Mouse (Mus musculus) small intestine, adult 2 months (tissue): ENCODE data around the gene Peg3. TPM values are rescaled to one million over a fixed set of nuclear protein-coding genes. Genes with fewer than 3 reads are reported as not detected.

Experiments used
- H3K27ac ChIP-seq: fragments of 200-500 bp; 2 replicates; pipeline ENCODE4 v1.5.1; 2012; ENCODE audit warnings: low read depth, low read length, control low read depth, inconsistent platforms; ENCODE audit not compliant: insufficient read depth
- H3K27me3 ChIP-seq: fragments of 200-500 bp; 2 replicates; pipeline ENCODE4 v1.6.1; 2012; ENCODE audit warnings: mild to moderate bottlenecking, moderate library complexity, low read length, inconsistent platforms; ENCODE audit not compliant: control insufficient read depth, insufficient read depth
- H3K36me3 ChIP-seq: fragments of 200-500 bp; 2 replicates; pipeline ENCODE4 v1.6.1; 2012; ENCODE audit warnings: mild to moderate bottlenecking, low read length, control low read depth, inconsistent platforms; ENCODE audit not compliant: control insufficient read depth, insufficient read depth
- H3K4me1 ChIP-seq: fragments of 200-500 bp; 2 replicates; pipeline ENCODE4 v1.6.1; 2012; ENCODE audit warnings: low read length, inconsistent platforms, mixed read lengths; ENCODE audit not compliant: control insufficient read depth, insufficient read depth, insufficient read length
- H3K4me3 ChIP-seq: fragments of 200-500 bp; 2 replicates; pipeline ENCODE4 v1.5.1; 2012; ENCODE audit warnings: low read depth, mild to moderate bottlenecking, control low read depth, inconsistent platforms, low read length, moderate library complexity
- CTCF ChIP-seq: fragments of 200-500 bp; IDR thresholded peaks from 2 replicates; pipeline ENCODE4 v1.5.1; 2012; ENCODE audit warnings: low read depth, mild to moderate bottlenecking, control low read depth, inconsistent platforms, low read length, moderate library complexity, mixed read lengths; ENCODE audit not compliant: insufficient replicate concordance, insufficient read length; ENCODE audit errors: extremely low read depth
- POLR2A ChIP-seq: fragments of 200-500 bp; IDR thresholded peaks from 2 replicates; pipeline ENCODE4 v1.6.1; 2012; ENCODE audit warnings: low read depth, mild to moderate bottlenecking, control low read depth, inconsistent platforms, low read length, moderate library complexity
- WGBS: fragments of 180-500 bp; shearing (Covaris S2); methylation state at CpG from one replicate; pipeline ENCODE4 v1.1.7; 2018; 5-methylcytosine and 5-hydroxymethylcytosine counted together
- polyA plus RNA-seq: library from polyadenylated mRNA; depleted of rRNA; stranded (reverse); fragments of >200 nt; gene quantifications from 2 replicates; pipeline ENCODE4 v1.2.3, GENCODE M21; 2012

The Peg3 gene
- polyA plus RNA-seq, 1 experiment, result 1.0 TPM

DNA sequence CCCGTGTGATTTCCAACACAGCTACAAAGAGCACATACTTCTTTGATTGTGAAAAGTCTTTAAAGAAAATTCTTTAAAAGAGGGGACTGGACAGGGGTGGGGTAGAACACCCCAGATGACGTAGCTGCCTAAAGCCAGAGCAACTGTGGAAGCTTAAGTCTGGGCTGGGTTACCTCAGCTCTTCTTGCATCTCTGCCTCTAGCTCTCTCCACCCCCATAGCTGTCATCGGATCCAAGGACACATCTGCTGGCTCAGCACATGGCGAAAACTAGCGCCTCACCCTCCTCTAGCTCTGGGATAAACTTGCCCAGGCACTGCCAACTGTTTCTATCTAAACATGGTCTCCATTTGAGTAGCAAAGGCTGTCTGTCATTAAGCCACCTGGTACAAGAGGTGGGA, 35.0 kb upstream of the Peg3 start:
- WGBS, result 60% methylated on average over 5 of the region's 5 CpGs
- Histone ChIP-seq H3K4me3 (no peak overlapping the region), H3K36me3 (no peaks in the 10 kb centered on the region), H3K27ac (no peak overlapping the region), H3K27me3 (no peaks in the 10 kb centered on the region), H3K4me1 (no peaks in the 10 kb centered on the region)
- TF ChIP-seq CTCF, result no peak
- TF ChIP-seq POLR2A, result no peak

DNA sequence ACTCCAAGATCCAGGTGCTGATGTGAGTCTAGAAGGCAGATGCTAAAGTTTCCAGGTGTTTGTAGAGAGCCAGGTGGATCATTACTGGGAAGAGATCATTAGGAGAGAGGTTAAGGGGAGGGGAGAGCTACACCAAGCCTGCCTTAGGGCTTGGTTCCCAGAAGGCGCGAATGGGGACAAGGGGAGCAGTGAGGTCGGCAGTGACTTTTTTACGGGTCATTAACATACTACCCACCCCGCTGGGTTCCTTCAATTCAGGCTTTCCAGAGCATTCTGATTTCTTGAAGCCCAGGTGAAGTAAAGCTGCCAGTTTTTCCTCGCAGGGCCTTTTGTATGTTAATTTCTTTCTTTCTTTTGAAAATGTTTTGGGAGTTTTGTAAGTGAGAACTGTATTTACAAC, 29.9 kb upstream of the Peg3 start:
- no peak overlapping the region for H3K4me3 ChIP-seq
- no peaks in the 10 kb centered on the region for H3K36me3 ChIP-seq
- no peak overlapping the region for H3K27ac ChIP-seq
- TF ChIP-seq POLR2A, result no peak
- no peak for TF ChIP-seq CTCF
- WGBS, result 81% methylated on average over 6 of the region's 6 CpGs
- H3K27me3 ChIP-seq, result no peaks in the 10 kb centered on the region
- H3K4me1 ChIP-seq, result no peaks in the 10 kb centered on the region

DNA sequence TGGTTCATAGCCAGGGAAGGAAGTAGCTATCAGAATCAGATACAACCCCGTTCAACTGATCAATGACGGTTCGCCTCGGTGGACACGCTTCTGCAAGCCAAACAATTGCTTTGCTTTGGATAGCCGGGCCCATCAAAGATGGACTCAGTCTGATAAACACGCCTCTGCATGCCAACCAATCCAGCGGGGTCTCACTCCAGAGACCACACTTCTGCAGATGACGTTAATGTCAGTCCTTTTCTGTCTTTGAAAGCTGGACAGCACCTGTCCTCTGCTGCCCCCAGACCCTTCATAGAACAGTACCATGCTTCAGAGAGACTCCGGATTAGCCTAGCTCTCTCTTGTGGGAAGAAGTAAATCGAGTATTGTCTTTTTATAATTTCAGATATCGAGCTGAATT, 29.5 kb upstream of the Peg3 start:
- H3K4me1 ChIP-seq, result no peaks in the 10 kb centered on the region
- no peak overlapping the region for H3K27ac ChIP-seq
- no peak overlapping the region for H3K4me3 ChIP-seq
- TF ChIP-seq POLR2A (no peak), CTCF (no peak)
- H3K27me3 ChIP-seq, result no peaks in the 10 kb centered on the region
- no peaks in the 10 kb centered on the region for H3K36me3 ChIP-seq
- WGBS, result 76% methylated on average over 12 of the region's 12 CpGs

DNA sequence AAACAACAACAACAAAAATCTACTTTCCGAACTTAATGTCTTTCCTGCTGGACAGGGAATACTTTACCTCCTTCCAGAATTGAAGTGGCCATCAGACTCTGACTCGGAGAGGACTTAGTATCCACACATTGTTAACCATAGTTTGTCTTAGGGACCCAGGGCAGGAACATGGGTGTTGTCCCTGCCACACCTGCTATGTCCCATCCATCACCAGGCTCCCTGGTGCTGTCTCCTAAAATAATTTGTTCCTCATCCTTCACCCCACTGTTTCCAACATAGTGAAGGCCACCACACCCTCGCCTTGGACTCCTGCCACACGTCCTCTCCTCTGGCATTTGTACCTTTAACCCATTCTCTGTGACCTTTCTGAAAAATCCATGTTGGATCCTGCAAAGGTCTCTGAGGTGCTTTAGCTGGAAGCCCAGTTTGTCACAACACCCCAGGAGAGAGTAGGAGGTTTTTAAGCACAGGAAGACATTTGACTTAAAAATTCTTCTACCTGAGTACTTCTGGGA, 26.6 kb upstream of the Peg3 start:
- 67% methylated on average over 4 of the region's 4 CpGs for WGBS
- no peak overlapping the region for H3K27ac ChIP-seq
- H3K4me1 ChIP-seq, result no peaks in the 10 kb centered on the region

DNA sequence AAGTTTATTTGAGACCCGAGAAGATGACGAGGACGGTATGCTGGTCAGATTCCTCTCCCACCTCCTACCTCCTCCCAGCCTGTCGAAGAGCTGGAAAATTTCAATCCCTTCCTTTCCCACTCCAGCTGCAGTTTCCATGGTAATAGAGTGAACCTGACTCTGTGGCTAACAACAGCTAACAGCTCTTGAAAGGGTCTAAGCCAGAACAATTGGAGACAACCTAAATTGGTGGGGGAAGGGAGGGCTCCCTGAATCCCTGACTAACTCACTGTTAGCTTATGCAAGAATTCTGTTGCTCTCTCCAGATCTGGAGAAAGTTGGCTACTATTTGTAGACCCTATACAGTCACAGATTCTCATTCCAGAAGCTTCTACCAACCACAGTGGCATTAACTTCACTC, 23.2 kb upstream of the Peg3 start:
- H3K4me3 ChIP-seq, result no peak overlapping the region
- no peak for TF ChIP-seq POLR2A
- no peak for TF ChIP-seq CTCF
- H3K4me1 ChIP-seq, result no peaks in the 10 kb centered on the region
- H3K27ac ChIP-seq, result no peak overlapping the region
- WGBS, result 48% methylated on average over 4 of the region's 4 CpGs
- H3K36me3 ChIP-seq, result no peaks in the 10 kb centered on the region
- H3K27me3 ChIP-seq, result no peaks in the 10 kb centered on the region

More for the DNA sequence above, 26.6 kb upstream of the Peg3 start:
- TF ChIP-seq POLR2A (no peak), CTCF (no peak)
- Histone ChIP-seq H3K27me3 (no peaks in the 10 kb centered on the region), H3K4me3 (no peak overlapping the region), H3K36me3 (no peaks in the 10 kb centered on the region)

DNA sequence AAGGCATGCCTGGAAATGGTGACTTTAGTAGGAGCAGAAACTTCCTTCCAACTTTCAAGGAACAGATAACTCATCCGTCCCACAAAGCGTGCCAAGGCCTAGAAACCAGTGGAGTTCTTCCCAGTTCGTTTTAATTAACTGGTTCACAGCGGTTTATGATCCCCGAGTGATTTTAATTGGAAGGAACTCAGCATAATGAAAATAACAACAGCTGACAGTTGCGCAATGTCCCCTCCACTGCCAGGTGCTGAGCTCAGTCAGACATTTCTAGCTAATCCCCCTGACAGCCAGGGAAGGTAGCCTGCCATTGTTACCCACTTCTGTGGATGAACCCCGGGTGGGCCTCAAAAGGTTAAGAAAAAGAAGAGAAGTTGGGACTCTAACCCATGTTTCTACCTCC, 19.0 kb upstream of the Peg3 start:
- 64% methylated on average over 7 of the region's 7 CpGs for WGBS
- Histone ChIP-seq H3K27ac (no peak overlapping the region), H3K4me1 (no peaks in the 10 kb centered on the region), H3K36me3 (no peaks in the 10 kb centered on the region), H3K4me3 (no peak overlapping the region), H3K27me3 (no peaks in the 10 kb centered on the region)
- TF ChIP-seq POLR2A (no peak), CTCF (no peak)

DNA sequence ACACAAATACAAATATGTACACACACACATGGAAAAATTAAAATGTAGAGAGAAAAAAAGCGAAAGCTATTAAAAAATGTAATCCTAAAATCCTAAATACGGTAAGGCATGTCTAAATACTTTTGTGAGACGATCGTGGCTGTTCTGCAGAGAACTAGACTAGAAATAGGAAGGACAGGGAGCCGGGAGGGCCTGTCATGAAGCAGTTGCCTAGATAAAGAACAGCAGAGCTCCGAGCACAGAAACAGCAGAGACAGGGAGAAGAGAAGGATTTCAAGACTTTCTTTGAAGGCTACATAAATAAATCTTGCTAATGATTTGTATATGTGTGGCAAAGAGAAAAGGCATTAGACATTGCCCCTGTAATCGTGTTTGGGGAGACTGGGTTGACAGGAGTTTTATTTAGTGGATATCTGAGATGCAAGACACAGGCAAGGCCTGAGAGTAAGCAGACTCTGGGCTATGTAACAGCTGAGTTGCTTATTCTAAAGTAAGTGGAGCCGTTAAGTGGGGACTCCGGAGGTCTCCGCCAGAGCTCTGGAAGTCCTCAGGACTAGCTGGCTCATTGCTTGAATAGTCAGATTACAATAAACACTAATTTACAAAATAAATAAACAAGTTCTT, 14.2 kb upstream of the Peg3 start:
- WGBS, result 66% methylated on average over 10 of the region's 10 CpGs
- H3K27me3 ChIP-seq, result no peaks in the 10 kb centered on the region
- no peaks in the 10 kb centered on the region for H3K36me3 ChIP-seq
- H3K4me3 ChIP-seq, result no peak overlapping the region
- H3K27ac ChIP-seq, result no peak overlapping the region
- no peak for TF ChIP-seq POLR2A
- TF ChIP-seq CTCF, result no peak
- no peaks in the 10 kb centered on the region for H3K4me1 ChIP-seq
